Mouse (Mus musculus) embryonic facial prominence, embryonic 11.5 days (tissue): ENCODE measurements at regions not wholly inside any gene's neighbourhood (a gene's known extent, or its start where the extent isn't known, plus 50 kb on each side); places are given as distances from the start of the nearest gene placed in this dataset.
A peak's percentile ranks its signal among the peaks of the same experiment; 100 is the strongest.

Experiments used
- ATAC-seq: fragments of 200-750 bp; cut with Nextera tagmentation; replicated peaks from 2 replicates; pipeline ENCODE4 v1.8.0; 2017; ENCODE audit warnings: low read depth; ENCODE audit not compliant: insufficient number of reproducible peaks, low FRiP score, low TSS enrichment
- DNase-seq: peaks from one replicate; pipeline ENCODE4 v3.0.0-alpha.2; 2015; ENCODE audit warnings: low spot score
- H3K27ac ChIP-seq: fragments of 300-500 bp; sonication (generic); replicated peaks from 2 replicates; pipeline ENCODE4 v1.5.1; 2014; ENCODE audit warnings: mild to moderate bottlenecking, low read depth, low read length, control low read depth
- H3K27me3 ChIP-seq: fragments of 300-500 bp; sonication (generic); 2 replicates; pipeline ENCODE4 v1.6.1; 2014; ENCODE audit warnings: mild to moderate bottlenecking, low read length, moderate library complexity, mixed read lengths; ENCODE audit not compliant: control insufficient read depth, insufficient read depth
- H3K36me3 ChIP-seq: fragments of 300-500 bp; sonication (generic); replicated peaks from 2 replicates; pipeline ENCODE4 v1.6.1; 2014; ENCODE audit warnings: low read depth, mild to moderate bottlenecking, low read length, moderate library complexity, mixed read lengths; ENCODE audit not compliant: control insufficient read depth, insufficient read depth
- H3K4me1 ChIP-seq: fragments of 300-500 bp; sonication (generic); 2 replicates; pipeline ENCODE4 v1.6.1; 2014; ENCODE audit warnings: low read length, mixed read lengths; ENCODE audit not compliant: control insufficient read depth, insufficient read depth
- H3K4me2 ChIP-seq: fragments of 300-500 bp; sonication (generic); 2 replicates; pipeline ENCODE4 v1.6.1; 2014; ENCODE audit warnings: low read depth, mild to moderate bottlenecking, control low read depth, low read length, moderate library complexity
- H3K4me3 ChIP-seq: fragments of 300-500 bp; sonication (generic); 2 replicates; pipeline ENCODE4 v1.5.1; 2014; ENCODE audit warnings: low read depth, low read length, control low read depth
- H3K9ac ChIP-seq: fragments of 300-500 bp; sonication (generic); replicated peaks from 2 replicates; pipeline ENCODE4 v1.6.1; 2014; ENCODE audit warnings: mild to moderate bottlenecking, control low read depth, low read length
- H3K9me3 ChIP-seq: fragments of 300-500 bp; sonication (generic); replicated peaks from 2 replicates; pipeline ENCODE4 v1.6.1; 2016; ENCODE audit warnings: mild to moderate bottlenecking, low read length, inconsistent platforms, mixed read lengths; ENCODE audit not compliant: control insufficient read depth
- WGBS: fragments of 180-500 bp; shearing (Covaris S2); extraction: QIAGEN DNeasy Blood & Tissue Kit; methylation state at CpG from one replicate; pipeline ENCODE4 v1.1.7; 2014; 5-methylcytosine and 5-hydroxymethylcytosine counted together

DNA sequence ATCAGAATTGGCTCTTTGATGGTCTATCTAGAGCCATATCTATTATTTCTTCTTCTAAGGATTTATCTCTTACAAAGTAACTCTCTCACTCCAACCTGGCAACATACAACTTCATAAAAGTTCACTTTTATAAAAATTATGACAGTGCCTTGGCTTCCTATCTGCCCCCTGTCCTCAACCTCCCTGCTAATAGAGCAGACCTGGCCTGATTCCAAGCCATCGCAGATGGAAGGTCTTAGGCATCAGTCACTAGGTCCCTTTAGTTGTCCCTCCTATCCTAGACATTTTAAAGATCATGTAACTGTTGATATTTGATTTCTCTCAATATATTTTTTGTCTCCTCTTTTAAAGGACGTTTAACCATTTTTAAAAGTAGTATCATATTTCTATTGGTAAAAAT is 1974.3 kb upstream of the Slc39a10 start:
- no peaks in the 10 kb centered on the region for H3K4me1 ChIP-seq
- no peak overlapping the region for H3K4me3 ChIP-seq
- no peaks in the 10 kb centered on the region for H3K27me3 ChIP-seq
- H3K36me3 ChIP-seq, result no peaks in the 10 kb centered on the region
- H3K27ac ChIP-seq, result no peak overlapping the region
- no peak for ATAC-seq
- 83% methylated on average over 2 of the region's 2 CpGs for WGBS
- no peak overlapping the region for H3K4me2 ChIP-seq
- no peaks in the 10 kb centered on the region for H3K9me3 ChIP-seq
- DNase-seq, result no peak
- H3K9ac ChIP-seq, result no peak overlapping the region

DNA sequence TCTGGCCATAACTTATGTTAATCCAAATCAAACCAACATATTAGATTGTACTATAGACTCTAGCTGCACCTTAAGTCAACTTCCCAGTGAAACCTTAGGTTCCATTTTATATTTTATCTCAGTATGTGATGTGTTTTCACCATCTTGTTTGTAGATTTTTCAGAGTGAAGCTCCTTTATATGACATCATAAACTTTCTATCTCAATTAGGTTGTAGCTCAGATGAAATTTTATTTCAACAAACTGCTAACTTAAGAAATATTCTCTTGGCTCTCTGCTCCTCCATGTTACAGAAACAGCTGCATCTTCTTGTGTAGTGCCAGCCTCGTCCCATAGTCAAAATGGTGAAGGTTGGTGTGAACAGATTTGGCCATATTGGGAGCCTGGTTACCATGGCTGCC is 1988.7 kb upstream of the Slc39a10 start:
- H3K36me3 ChIP-seq, result no peaks in the 10 kb centered on the region
- H3K4me2 ChIP-seq, result no peak overlapping the region
- H3K4me3 ChIP-seq, result no peak overlapping the region
- no peak overlapping the region for H3K9ac ChIP-seq
- DNase-seq, result peak; percentile 41
- H3K27ac ChIP-seq, result no peak overlapping the region
- no peaks in the 10 kb centered on the region for H3K9me3 ChIP-seq
- H3K4me1 ChIP-seq, result no peaks in the 10 kb centered on the region
- WGBS, result 59% methylated on average over 1 of the region's 1 CpGs
- no peak for ATAC-seq
- H3K27me3 ChIP-seq, result no peaks in the 10 kb centered on the region

- no peak overlapping the region for H3K4me3 ChIP-seq
- DNase-seq (no peak), ATAC-seq (no peak)
- H3K36me3 ChIP-seq, result no peaks in the 10 kb centered on the region
- H3K4me1 ChIP-seq, result no peaks in the 10 kb centered on the region
- 75% methylated on average over 2 of the region's 2 CpGs for WGBS
- H3K4me2 ChIP-seq, result no peak overlapping the region
- H3K9ac ChIP-seq, result no peak overlapping the region
- no peak overlapping the region for H3K27ac ChIP-seq
- H3K27me3 ChIP-seq, result no peaks in the 10 kb centered on the region
- no peaks in the 10 kb centered on the region for H3K9me3 ChIP-seq
Observed at GRCm38 (mm10) chr1:48893571-48893970, 2000.9 kb upstream of the Slc39a10 start.

DNA sequence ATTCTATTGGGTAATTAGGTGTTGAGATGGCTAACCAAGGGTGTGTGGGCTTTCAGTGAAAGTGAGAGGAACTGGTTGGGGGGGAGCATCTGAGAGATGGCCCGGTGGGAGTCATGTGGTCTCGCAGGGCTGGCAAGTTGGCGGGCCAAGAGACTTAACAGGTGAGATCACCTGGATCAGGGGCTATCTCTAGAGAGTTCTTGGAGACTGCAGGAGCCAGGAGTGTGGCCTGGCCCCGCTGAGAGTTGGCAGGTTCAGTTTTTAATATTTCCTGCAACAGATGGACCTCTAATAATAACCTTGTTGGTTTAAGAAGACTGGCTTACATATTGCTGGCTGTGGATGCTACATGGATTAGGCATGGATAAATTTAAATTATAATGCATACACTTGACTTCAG is 1984.0 kb upstream of the Tmeff2 start:
- no peaks in the 10 kb centered on the region for H3K9me3 ChIP-seq
- H3K27me3 ChIP-seq, result no peaks in the 10 kb centered on the region
- H3K4me3 ChIP-seq, result no peak overlapping the region
- no peak overlapping the region for H3K27ac ChIP-seq
- H3K36me3 ChIP-seq, result no peaks in the 10 kb centered on the region
- no peaks in the 10 kb centered on the region for H3K4me1 ChIP-seq
- 87% methylated on average over 4 of the region's 4 CpGs for WGBS
- DNase-seq (no peak), ATAC-seq (no peak)
- H3K9ac ChIP-seq, result no peak overlapping the region
- no peak overlapping the region for H3K4me2 ChIP-seq

DNA sequence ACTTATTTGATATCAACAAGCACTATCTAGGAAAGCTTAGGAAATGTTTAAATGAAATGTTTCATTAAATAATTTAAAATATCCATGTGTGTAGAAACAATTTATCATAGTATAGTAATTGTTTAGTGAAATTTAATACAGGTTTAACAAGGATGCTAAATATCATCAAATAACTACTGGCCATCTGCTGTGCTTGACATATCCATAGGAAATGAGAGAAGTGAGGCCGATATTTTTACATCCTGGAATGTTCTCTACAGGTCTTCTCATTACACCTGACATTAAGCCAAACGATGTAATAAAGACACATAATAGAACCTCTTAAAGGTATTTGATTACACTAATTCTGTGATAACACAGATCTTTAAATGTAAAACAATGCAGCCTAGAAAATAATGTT is 1957.3 kb upstream of the Tmeff2 start:
- Histone ChIP-seq H3K36me3 (no peaks in the 10 kb centered on the region), H3K27me3 (no peaks in the 10 kb centered on the region), H3K9me3 (no peaks in the 10 kb centered on the region), H3K4me2 (no peak overlapping the region), H3K27ac (no peak overlapping the region), H3K9ac (no peak overlapping the region), H3K4me3 (no peak overlapping the region), H3K4me1 (no peaks in the 10 kb centered on the region)
- no peak for ATAC-seq
- no peak for DNase-seq
- WGBS, result 71% methylated on average over 2 of the region's 2 CpGs

DNA sequence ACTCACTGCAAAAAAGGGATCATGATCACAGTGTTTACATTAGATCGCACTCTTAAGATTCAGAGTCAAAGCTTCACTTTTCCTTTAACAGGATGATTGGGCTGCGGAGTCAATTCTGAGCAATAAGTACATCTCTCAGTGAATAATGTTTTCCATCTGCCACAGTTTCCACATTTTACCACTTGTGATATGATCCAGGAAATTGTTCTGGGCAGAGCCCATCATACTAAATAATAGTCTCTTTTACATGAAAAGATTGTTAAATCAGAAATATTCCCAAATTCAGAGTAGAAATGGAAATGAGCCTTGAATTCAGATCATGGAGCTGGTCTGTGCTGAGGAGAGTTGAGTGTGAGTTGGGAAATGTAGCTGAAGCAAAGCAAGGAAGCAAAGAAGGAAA is 1956.6 kb upstream of the Tmeff2 start:
- no peaks in the 10 kb centered on the region for H3K36me3 ChIP-seq
- ATAC-seq (no peak), DNase-seq (peak; percentile 47)
- no peak overlapping the region for H3K9ac ChIP-seq
- H3K9me3 ChIP-seq, result no peaks in the 10 kb centered on the region
- no peak overlapping the region for H3K27ac ChIP-seq
- H3K4me3 ChIP-seq, result no peak overlapping the region
- no peaks in the 10 kb centered on the region for H3K4me1 ChIP-seq
- H3K4me2 ChIP-seq, result no peak overlapping the region
- WGBS, result 56% methylated on average over 2 of the region's 2 CpGs
- H3K27me3 ChIP-seq, result no peaks in the 10 kb centered on the region
